Mouse (Mus musculus): ENCODE data around the gene Mettl9. TPM values are rescaled to one million over a fixed set of nuclear protein-coding genes. Genes with fewer than 3 reads are reported as not detected.
"Not testable (repeated sequence)": the region's sequence is repeated elsewhere in the genome, so short reads cannot be mapped to it uniquely, and the experiment has no call there.

The Mettl9 gene
- polyA plus RNA-seq, 1 experiment from 2014 or later = 111 TPM

- Histone ChIP-seq H3K27ac (ENCODE audit: low read length) (no peak overlapping the region), H3K27me3 (ENCODE audit: control insufficient read depth, insufficient read depth, low read length) (no peaks in the 10 kb centered on the region), H3K36me3 (ENCODE audit: control insufficient read depth, insufficient read depth, low read length) (no peaks in the 10 kb centered on the region), H3K4me2 (ENCODE audit: low read depth, low read length) (no peak overlapping the region), H3K4me3 (replicated peaks; ENCODE audit: low read length) (no peak overlapping the region), H3K9me3 (replicated peaks; ENCODE audit: control insufficient read depth, low read length) (no peaks in the 10 kb centered on the region), H3K9ac (ENCODE audit: low read length) (no peak overlapping the region), H3K4me1 (ENCODE audit: control insufficient read depth, insufficient read depth, low read length) (no peaks in the 10 kb centered on the region)
- ATAC-seq (ENCODE audit: insufficient read depth, low FRiP score) = no peak
- WGBS = 74% methylated on average over 10 of the region's 10 CpGs
These were observed 19.8 kb upstream of the Mettl9 start for GRCm38 (mm10) chr7:121014486-121014885.

GRCm38 (mm10) chr7:121018778-121019177, 15.5 kb upstream of the Mettl9 start:
- no peak overlapping the region for H3K4me3 ChIP-seq (replicated peaks; ENCODE audit: low read length)
- H3K4me2 ChIP-seq (ENCODE audit: low read depth, low read length) = no peak overlapping the region
- H3K4me1 ChIP-seq (ENCODE audit: control insufficient read depth, insufficient read depth, low read length) = no peaks in the 10 kb centered on the region
- WGBS = 81% methylated on average over 3 of the region's 3 CpGs
- H3K36me3 ChIP-seq (ENCODE audit: control insufficient read depth, insufficient read depth, low read length) = no peaks in the 10 kb centered on the region
- H3K27ac ChIP-seq (ENCODE audit: low read length) = no peak overlapping the region
- no peak for ATAC-seq (ENCODE audit: insufficient read depth, low FRiP score)
- no peak overlapping the region for H3K9ac ChIP-seq (ENCODE audit: low read length)
- H3K9me3 ChIP-seq (replicated peaks; ENCODE audit: control insufficient read depth, low read length) = no peaks in the 10 kb centered on the region
- no peaks in the 10 kb centered on the region for H3K27me3 ChIP-seq (ENCODE audit: control insufficient read depth, insufficient read depth, low read length)

DNA sequence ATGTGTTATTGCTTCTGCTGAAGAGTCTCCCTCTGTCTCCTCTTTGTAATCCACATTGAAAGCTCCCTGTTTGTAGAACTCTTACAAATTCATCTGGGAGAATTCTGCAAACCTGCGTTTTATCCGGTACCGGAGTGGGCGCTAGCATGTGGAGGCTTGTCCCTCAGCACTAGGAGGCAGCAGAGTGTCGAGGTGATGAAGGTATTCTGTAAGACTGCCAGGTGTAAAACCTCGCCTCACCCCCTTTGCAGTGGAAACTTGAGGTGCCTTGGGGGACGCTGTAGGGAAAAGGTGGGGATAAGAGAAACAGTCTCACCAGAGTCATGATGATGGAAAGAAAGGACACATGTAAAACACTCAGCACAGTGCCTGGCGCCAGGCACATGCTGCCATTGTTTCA, 14.0 kb upstream of the Mettl9 start:
- H3K4me1 ChIP-seq (ENCODE audit: control insufficient read depth, insufficient read depth, low read length) = no peaks in the 10 kb centered on the region
- no peaks in the 10 kb centered on the region for H3K9me3 ChIP-seq (replicated peaks; ENCODE audit: control insufficient read depth, low read length)
- no peak overlapping the region for H3K4me2 ChIP-seq (ENCODE audit: low read depth, low read length)
- no peak overlapping the region for H3K4me3 ChIP-seq (replicated peaks; ENCODE audit: low read length)
- 27% methylated on average over 8 of the region's 8 CpGs for WGBS
- H3K36me3 ChIP-seq (ENCODE audit: control insufficient read depth, insufficient read depth, low read length) = no peaks in the 10 kb centered on the region
- H3K9ac ChIP-seq (ENCODE audit: low read length) = no peak overlapping the region
- no peak for ATAC-seq (ENCODE audit: insufficient read depth, low FRiP score)
- H3K27ac ChIP-seq (ENCODE audit: low read length) = no peak overlapping the region
- H3K27me3 ChIP-seq (ENCODE audit: control insufficient read depth, insufficient read depth, low read length) = no peaks in the 10 kb centered on the region

GRCm38 (mm10) chr7:121025221-121026008, 8.8 kb upstream of the Mettl9 start:
- Histone ChIP-seq H3K4me2 (ENCODE audit: low read depth, low read length) (no peak overlapping the region), H3K9ac (ENCODE audit: low read length) (no peak overlapping the region), H3K9me3 (replicated peaks; ENCODE audit: control insufficient read depth, low read length) (no peaks in the 10 kb centered on the region), H3K4me1 (ENCODE audit: control insufficient read depth, insufficient read depth, low read length) (no peaks in the 10 kb centered on the region), H3K27me3 (ENCODE audit: control insufficient read depth, insufficient read depth, low read length) (no peaks in the 10 kb centered on the region), H3K27ac (ENCODE audit: low read length) (no peak overlapping the region), H3K4me3 (replicated peaks; ENCODE audit: low read length) (no peak overlapping the region), H3K36me3 (ENCODE audit: control insufficient read depth, insufficient read depth, low read length) (no peaks in the 10 kb centered on the region)
- no peak for ATAC-seq (ENCODE audit: insufficient read depth, low FRiP score)
- 74% methylated on average over 6 of the region's 6 CpGs for WGBS

GRCm38 (mm10) chr7:121026300-121026699, 7.9 kb upstream of the Mettl9 start:
- Histone ChIP-seq H3K4me3 (replicated peaks; ENCODE audit: low read length) (no peak overlapping the region), H3K27me3 (ENCODE audit: control insufficient read depth, insufficient read depth, low read length) (no peaks in the 10 kb centered on the region), H3K9me3 (replicated peaks; ENCODE audit: control insufficient read depth, low read length) (no peaks in the 10 kb centered on the region), H3K4me1 (ENCODE audit: control insufficient read depth, insufficient read depth, low read length) (no peaks in the 10 kb centered on the region), H3K36me3 (ENCODE audit: control insufficient read depth, insufficient read depth, low read length) (no peaks in the 10 kb centered on the region), H3K4me2 (ENCODE audit: low read depth, low read length) (no peak overlapping the region), H3K9ac (ENCODE audit: low read length) (no peak overlapping the region), H3K27ac (ENCODE audit: low read length) (no peak overlapping the region)
- ATAC-seq (ENCODE audit: insufficient read depth, low FRiP score) = no peak
- WGBS = 61% methylated on average over 3 of the region's 3 CpGs

DNA sequence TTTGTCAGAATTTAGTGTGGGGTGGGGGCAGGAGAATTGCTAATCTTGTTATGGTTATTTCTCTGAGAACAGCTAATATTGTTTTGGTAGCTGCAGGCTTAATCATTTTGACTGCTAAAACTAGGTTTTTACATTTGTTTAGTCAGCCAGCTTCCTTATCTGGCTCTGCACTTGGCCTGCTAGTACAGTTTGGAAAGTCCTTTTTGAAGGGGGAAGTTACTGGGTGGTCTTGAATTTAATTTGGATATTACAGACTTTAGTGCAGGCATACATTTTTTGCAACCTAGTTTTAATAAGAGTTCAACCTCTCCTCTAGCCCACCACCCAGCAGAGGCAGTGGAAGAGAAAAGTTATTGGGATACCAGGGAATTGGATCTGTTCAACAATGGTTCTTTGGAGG, 4.3 kb upstream of the Mettl9 start:
- not testable (repeated sequence) for H3K36me3 ChIP-seq (ENCODE audit: control insufficient read depth, insufficient read depth, low read length); H3K9ac ChIP-seq (ENCODE audit: low read length); ATAC-seq (ENCODE audit: insufficient read depth, low FRiP score); H3K27ac ChIP-seq (ENCODE audit: low read length); H3K4me1 ChIP-seq (ENCODE audit: control insufficient read depth, insufficient read depth, low read length); H3K4me3 ChIP-seq (replicated peaks; ENCODE audit: low read length); H3K9me3 ChIP-seq (replicated peaks; ENCODE audit: control insufficient read depth, low read length); H3K27me3 ChIP-seq (ENCODE audit: control insufficient read depth, insufficient read depth, low read length); H3K4me2 ChIP-seq (ENCODE audit: low read depth, low read length)

DNA sequence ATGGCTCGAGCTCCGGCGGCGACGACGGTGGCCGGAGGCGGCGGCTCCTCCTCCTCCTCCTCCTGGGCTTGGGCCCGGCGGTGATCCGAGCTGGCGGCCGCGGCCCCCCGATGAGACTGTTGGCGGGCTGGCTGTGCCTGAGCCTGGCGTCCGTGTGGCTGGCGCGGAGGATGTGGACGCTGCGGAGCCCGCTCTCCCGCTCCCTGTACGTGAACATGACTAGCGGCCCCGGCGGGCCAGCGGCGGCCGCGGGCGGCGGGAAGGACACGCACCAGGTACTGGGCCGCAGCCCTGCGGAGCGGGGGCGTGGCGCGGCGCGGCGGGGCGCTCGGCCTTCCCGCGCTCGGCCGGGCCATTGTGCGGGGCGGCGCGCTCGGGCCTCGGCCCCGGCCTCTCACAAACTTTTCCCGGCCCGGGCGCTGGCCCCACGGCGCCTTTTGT, 476 bp downstream of the Mettl9 start:
- Histone ChIP-seq H3K9me3 (replicated peaks; ENCODE audit: control insufficient read depth, low read length) (no peaks in the 10 kb centered on the region), H3K27me3 (ENCODE audit: control insufficient read depth, insufficient read depth, low read length) (no peaks in the 10 kb centered on the region), H3K4me2 (ENCODE audit: low read depth, low read length) (peak overlapping the region; percentile 84), H3K4me1 (ENCODE audit: control insufficient read depth, insufficient read depth, low read length) (peaks cover 12% of the 10 kb centered on the region), H3K27ac (ENCODE audit: low read length) (peak overlapping the region; percentile 96), H3K9ac (ENCODE audit: low read length) (peak overlapping the region; percentile 100), H3K4me3 (replicated peaks; ENCODE audit: low read length) (peak overlapping the region; percentile 88), H3K36me3 (ENCODE audit: control insufficient read depth, insufficient read depth, low read length) (no peaks in the 10 kb centered on the region)
- ATAC-seq (ENCODE audit: insufficient read depth, low FRiP score) = peak; percentile 79
- 1% methylated on average over 59 of the region's 63 CpGs for WGBS

GRCm38 (mm10) chr7:121035161-121035721, 996 bp downstream of the Mettl9 start:
- no peaks in the 10 kb centered on the region for H3K27me3 ChIP-seq (ENCODE audit: control insufficient read depth, insufficient read depth, low read length)
- peaks cover 12% of the 10 kb centered on the region for H3K4me1 ChIP-seq (ENCODE audit: control insufficient read depth, insufficient read depth, low read length)
- under 1% methylated on average over 24 of the region's 24 CpGs for WGBS
- no peaks in the 10 kb centered on the region for H3K9me3 ChIP-seq (replicated peaks; ENCODE audit: control insufficient read depth, low read length)
- H3K36me3 ChIP-seq (ENCODE audit: control insufficient read depth, insufficient read depth, low read length) = no peaks in the 10 kb centered on the region
- H3K9ac ChIP-seq (ENCODE audit: low read length) = peak overlapping the region; percentile 100
- peak; percentile 46 for ATAC-seq (ENCODE audit: insufficient read depth, low FRiP score)
- H3K4me2 ChIP-seq (ENCODE audit: low read depth, low read length) = peak overlapping the region; percentile 84
- peak overlapping the region; percentile 96 for H3K27ac ChIP-seq (ENCODE audit: low read length)
- H3K4me3 ChIP-seq (replicated peaks; ENCODE audit: low read length) = peak overlapping the region; percentile 88

- WGBS = 72% methylated on average over 4 of the region's 4 CpGs
- H3K4me2 ChIP-seq (ENCODE audit: low read depth, low read length) = no peak overlapping the region
- no peak overlapping the region for H3K9ac ChIP-seq (ENCODE audit: low read length)
- H3K36me3 ChIP-seq (ENCODE audit: control insufficient read depth, insufficient read depth, low read length) = no peaks in the 10 kb centered on the region
- H3K4me3 ChIP-seq (replicated peaks; ENCODE audit: low read length) = no peak overlapping the region
- H3K4me1 ChIP-seq (ENCODE audit: control insufficient read depth, insufficient read depth, low read length) = peaks cover 19% of the 10 kb centered on the region
- no peaks in the 10 kb centered on the region for H3K9me3 ChIP-seq (replicated peaks; ENCODE audit: control insufficient read depth, low read length)
- no peaks in the 10 kb centered on the region for H3K27me3 ChIP-seq (ENCODE audit: control insufficient read depth, insufficient read depth, low read length)
- ATAC-seq (ENCODE audit: insufficient read depth, low FRiP score) = no peak
- no peak overlapping the region for H3K27ac ChIP-seq (ENCODE audit: low read length)
These were observed 6.3 kb downstream of the Mettl9 start for GRCm38 (mm10) chr7:121040595-121040994.

All from stomach, embryonic 16.5 days (tissue).